Comparison of ENCODE assay signal across 10 mouse cellular contexts in genomic region chr6:71950592-71950991, GRCm38 (mm10). TPM values are rescaled to one million over a fixed set of nuclear protein-coding genes. Genes with fewer than 3 reads are reported as not detected.
DNase-seq lines count a peak whose midpoint lies in the region; ATAC-seq and TF ChIP-seq lines count a peak whose summit lies in the region.
"Had no signal": no experiment of that assay in that cellular context is flagged by ENCODE, and none has a peak within 500 bp of the region (broad histone marks: within the 10 kb centered on the region; RNA-seq: fewer than 3 reads in every experiment).

No protein-coding gene starts in this region.

- no peak overlapping the region for H3K4me3 ChIP-seq in heart, embryonic 10.5 days
- no peak overlapping the region for H3K4me3 ChIP-seq in MEL (ENCODE audit: control insufficient read depth in 1 of 2, insufficient read depth in 1 of 2, low read depth in 2 of 2, low read length in 2 of 2)
- no peak overlapping the region for H3K4me3 ChIP-seq in bone marrow macrophage, adult 2 months (ENCODE audit: insufficient read depth, low read length)
- H3K4me3 ChIP-seq in intestine, postnatal 0 days (ENCODE audit: low read depth, low read length), result no peak overlapping the region
- no peak overlapping the region for H3K4me3 ChIP-seq in midbrain, embryonic 14.5 days (replicated peaks; ENCODE audit: low read depth, low read length)
- H3K4me3 ChIP-seq: heart, embryonic 15.5 days; lung, embryonic 15.5 days had no signal

- no peak overlapping the region for H3K9ac ChIP-seq in MEL (ENCODE audit: control insufficient read depth, low read depth, low read length, poor library complexity, severe bottlenecking)
- H3K9ac ChIP-seq in intestine, postnatal 0 days (ENCODE audit: low read depth, low read length), result no peak overlapping the region
- no peak overlapping the region for H3K9ac ChIP-seq in midbrain, embryonic 14.5 days (replicated peaks; ENCODE audit: low read length)
- H3K9ac ChIP-seq: heart, embryonic 15.5 days; lung, embryonic 15.5 days had no signal

- H3K27me3 ChIP-seq in heart, embryonic 10.5 days (ENCODE audit: insufficient read depth, poor library complexity, severe bottlenecking), result no peaks in the 10 kb centered on the region
- no peaks in the 10 kb centered on the region for H3K27me3 ChIP-seq in MEL (ENCODE audit: control insufficient read depth in 1 of 2, insufficient read depth in 2 of 2, low read length in 2 of 2)
- H3K27me3 ChIP-seq in intestine, postnatal 0 days (replicated peaks; ENCODE audit: control insufficient read depth, insufficient read depth, low read length), result no peaks in the 10 kb centered on the region
- H3K27me3 ChIP-seq in midbrain, embryonic 14.5 days (ENCODE audit: control insufficient read depth, insufficient read depth, low read length), result no peaks in the 10 kb centered on the region
- H3K27me3 ChIP-seq: heart, embryonic 15.5 days; lung, embryonic 15.5 days had no signal

- H3K4me2 ChIP-seq in intestine, postnatal 0 days (replicated peaks; ENCODE audit: low read depth), result no peak overlapping the region
- no peak overlapping the region for H3K4me2 ChIP-seq in midbrain, embryonic 14.5 days (ENCODE audit: low read length)
- H3K4me2 ChIP-seq: heart, embryonic 15.5 days; lung, embryonic 15.5 days had no signal

- no peak for TF ChIP-seq EP300 in MEL (IDR thresholded peaks at IDR 0.05; ENCODE audit: low read depth in 1 of 2, low read length in 2 of 2)

- no peak for TF ChIP-seq POLR2A in MEL (IDR thresholded peaks at IDR 0.05; ENCODE audit: control insufficient read depth in 1 of 2, insufficient read depth in 1 of 2, low read depth in 1 of 2, low read length in 2 of 2, poor library complexity in 1 of 2)
- TF ChIP-seq POLR2A in bone marrow macrophage, adult 2 months (IDR thresholded peaks at IDR 0.05; ENCODE audit: borderline replicate concordance, low read depth, low read length), result no peak

- TF ChIP-seq RAD21 in MEL (IDR thresholded peaks at IDR 0.05; ENCODE audit: low read depth, low read length), result no peak

- no peaks in the 10 kb centered on the region for H3K79me2 ChIP-seq in MEL (ENCODE audit: control insufficient read depth, insufficient read depth, low read length, poor library complexity)

- H3K4me1 ChIP-seq in heart, embryonic 10.5 days, result no peaks in the 10 kb centered on the region
- no peaks in the 10 kb centered on the region for H3K4me1 ChIP-seq in MEL (ENCODE audit: control insufficient read depth in 1 of 2, insufficient read depth in 2 of 2, low read length in 2 of 2)
- peaks cover 42% of the 10 kb centered on the region for H3K4me1 ChIP-seq in bone marrow macrophage, adult 2 months (ENCODE audit: control insufficient read depth, insufficient read depth, low read length)
- no peaks in the 10 kb centered on the region for H3K4me1 ChIP-seq in intestine, postnatal 0 days (replicated peaks; ENCODE audit: control insufficient read depth, insufficient read depth, low read length)
- no peaks in the 10 kb centered on the region for H3K4me1 ChIP-seq in midbrain, embryonic 14.5 days (ENCODE audit: control insufficient read depth, insufficient read depth, low read length)
- H3K4me1 ChIP-seq: lung, embryonic 15.5 days had no signal

- ATAC-seq in intestine, postnatal 0 days, result no peak
- ATAC-seq in midbrain, embryonic 14.5 days (ENCODE audit: low FRiP score, low TSS enrichment), result no peak

- no peak for TF ChIP-seq CTCF in MEL (IDR thresholded peaks at IDR 0.05 in 2 of 3, conservative IDR thresholded peaks at IDR 0.05 in 1 of 3; ENCODE audit: control insufficient read depth in 1 of 3, insufficient read depth in 1 of 3, low read depth in 2 of 3, low read length in 3 of 3, poor library complexity in 1 of 3, severe bottlenecking in 1 of 3)
- TF ChIP-seq CTCF in bone marrow macrophage, adult 2 months (IDR thresholded peaks at IDR 0.05; ENCODE audit: low read depth, low read length), result no peak
- TF ChIP-seq CTCF in intestine, postnatal 0 days (IDR thresholded peaks at IDR 0.05; ENCODE audit: low read depth), result no peak

- H3K9me3 ChIP-seq in heart, embryonic 10.5 days, result no peaks in the 10 kb centered on the region
- no peaks in the 10 kb centered on the region for H3K9me3 ChIP-seq in MEL (replicated peaks; ENCODE audit: insufficient read depth, low read length)
- H3K9me3 ChIP-seq in intestine, postnatal 0 days (ENCODE audit: control insufficient read depth), result no peaks in the 10 kb centered on the region
- H3K9me3 ChIP-seq in midbrain, embryonic 14.5 days (ENCODE audit: control insufficient read depth, low read length), result no peaks in the 10 kb centered on the region
- H3K9me3 ChIP-seq: heart, embryonic 15.5 days; lung, embryonic 15.5 days had no signal

- DNase-seq in heart, adult 11 months, result peak; percentile 97
- DNase-seq in heart, embryonic 10.5 days (ENCODE audit: low spot score), result no peak
- DNase-seq in MEL (ENCODE audit: low read depth, low spot score), result peak; percentile 56
- peak; percentile 52 to 72 for DNase-seq in kidney, postnatal 4 days
- DNase-seq in layer of hippocampus, postnatal 10 days (ENCODE audit: low spot score in 2 of 2), result no peak
- no peak for DNase-seq in midbrain, embryonic 14.5 days

- H3K36me3 ChIP-seq in heart, embryonic 10.5 days, result peaks cover 88% of the 10 kb centered on the region
- H3K36me3 ChIP-seq in MEL (ENCODE audit: control insufficient read depth in 1 of 2, insufficient read depth in 2 of 2, low read length in 2 of 2), result peaks cover 0 to 12% of the 10 kb centered on the region in 2 experiments; a peak in 2 of 4 replicates
- H3K36me3 ChIP-seq in intestine, postnatal 0 days (ENCODE audit: control insufficient read depth, insufficient read depth), result peaks cover 41% of the 10 kb centered on the region
- H3K36me3 ChIP-seq in midbrain, embryonic 14.5 days (ENCODE audit: control insufficient read depth, insufficient read depth, low read length), result peaks cover 67% of the 10 kb centered on the region

- 80% methylated on average over 3 of the region's 3 CpGs for WGBS in heart, embryonic 10.5 days
- WGBS in intestine, postnatal 0 days, result 70% methylated on average over 3 of the region's 3 CpGs
- WGBS in midbrain, embryonic 14.5 days, result 94% methylated on average over 3 of the region's 3 CpGs

- no peak overlapping the region for H3K27ac ChIP-seq in heart, embryonic 10.5 days
- H3K27ac ChIP-seq in MEL (ENCODE audit: control insufficient read depth, low read depth, low read length), result no peak overlapping the region
- peak overlapping the region; percentile 86 for H3K27ac ChIP-seq in bone marrow macrophage, adult 2 months (ENCODE audit: insufficient read depth, low read depth, low read length)
- H3K27ac ChIP-seq in intestine, postnatal 0 days (ENCODE audit: low read depth, low read length), result no peak overlapping the region
- H3K27ac ChIP-seq in midbrain, embryonic 14.5 days (replicated peaks; ENCODE audit: low read depth, low read length), result no peak overlapping the region
- H3K27ac ChIP-seq: heart, embryonic 15.5 days; lung, embryonic 15.5 days had no signal

TF ChIP-seq in MEL, 35 proteins besides CTCF, POLR2A, EP300 and RAD21:
- TF ChIP-seq ZNF384 (IDR thresholded peaks at IDR 0.05; ENCODE audit: low read depth, low read length), result no peak
- TF ChIP-seq USF1 (IDR thresholded peaks at IDR 0.05; ENCODE audit: low read depth, low read length), result peak; percentile 70; the same call in 1 of the 2 replicates
- TF ChIP-seq CHD2 (IDR thresholded peaks at IDR 0.05; ENCODE audit: low read length), result no peak
- TF ChIP-seq HCFC1 (IDR thresholded peaks at IDR 0.05; ENCODE audit: low read depth, low read length), result no peak
- no peak for TF ChIP-seq POLR2AphosphoS2 (IDR thresholded peaks at IDR 0.05; ENCODE audit: low read length)
- TF ChIP-seq UBTF (IDR thresholded peaks at IDR 0.05; ENCODE audit: borderline replicate concordance, insufficient read depth, low read depth, low read length), result no peak
- no peak for TF ChIP-seq NRF1 (IDR thresholded peaks at IDR 0.05; ENCODE audit: insufficient read depth, low read depth, low read length, poor library complexity, severe bottlenecking)
- TF ChIP-seq MAX (IDR thresholded peaks at IDR 0.05; ENCODE audit: low read length), result no peak
- TF ChIP-seq TBP (IDR thresholded peaks at IDR 0.05; ENCODE audit: low read depth, low read length), result no peak
- TF ChIP-seq BHLHE40 (IDR thresholded peaks at IDR 0.05; ENCODE audit: borderline replicate concordance, low read depth, low read length), result no peak
- no peak for TF ChIP-seq SMC3 (IDR thresholded peaks at IDR 0.05; ENCODE audit: low read depth, low read length)
- peak; percentile 29; the same call in 1 of the 2 replicates for TF ChIP-seq RCOR1 (IDR thresholded peaks at IDR 0.05; ENCODE audit: low read depth, low read length)

RNA-seq across cellular contexts. Expression of gene Polr1a, which starts 41.7 kb away (rescaled TPM):
- 37.8 and 40.0 TPM in 2 replicates for polyA plus RNA-seq in heart, embryonic 10.5 days (2016; fragmentation: Nextera tagmentation; extraction: Ambion mirVana)
- total RNA-seq in MEL (2012; rRNA removed), result 66.8 and 68.4 TPM in 2 replicates
- polyA plus RNA-seq in MEL (2012; ENCODE audit: insufficient read depth in 1 of 2, insufficient read length in 2 of 2, low read depth in 1 of 2, low replicate concordance in 2 of 2, missing spikeins in 1 of 2), result 100 to 1,000 TPM; 105 to 211 TPM
- 6.2 and 7.9 TPM in 2 replicates for polyA plus RNA-seq in bone marrow macrophage, adult 2 months (2012; ENCODE audit: insufficient read depth, insufficient read length, missing spikeins)
- total RNA-seq in layer of hippocampus, postnatal 10 days (2021), result 10 to 100 TPM; 35.2 to 36.2 TPM
- polyA plus RNA-seq in intestine, postnatal 0 days (2015; fragmentation: Nextera tagmentation; extraction: Ambion mirVana), result 4.9 and 5.0 TPM in 2 replicates
- 11.7 and 17.4 TPM in 2 replicates for polyA plus RNA-seq in midbrain, embryonic 14.5 days (2014; fragmentation: Nextera tagmentation; extraction: Ambion mirVana)

RNA-seq across cellular contexts. Expression of gene Ptcd3, which starts 42.0 kb away (rescaled TPM):
- polyA plus RNA-seq in heart, embryonic 10.5 days (2016; fragmentation: Nextera tagmentation; extraction: Ambion mirVana), result 140 and 141 TPM in 2 replicates
- total RNA-seq in MEL (2012; rRNA removed), result 89.6 and 93.5 TPM in 2 replicates
- 100 to 1,000 TPM in 1 of 2 experiments, 10 to 100 TPM in 1; 94.3 to 156 TPM for polyA plus RNA-seq in MEL (2012; ENCODE audit: insufficient read depth in 1 of 2, insufficient read length in 2 of 2, low read depth in 1 of 2, low replicate concordance in 2 of 2, missing spikeins in 1 of 2)
- polyA plus RNA-seq in bone marrow macrophage, adult 2 months (2012; ENCODE audit: insufficient read depth, insufficient read length, missing spikeins), result 29.0 and 30.2 TPM in 2 replicates
- 10 to 100 TPM; 68.8 to 73.8 TPM for total RNA-seq in layer of hippocampus, postnatal 10 days (2021)
- polyA plus RNA-seq in intestine, postnatal 0 days (2015; fragmentation: Nextera tagmentation; extraction: Ambion mirVana), result 23.4 and 23.9 TPM in 2 replicates
- polyA plus RNA-seq in midbrain, embryonic 14.5 days (2014; fragmentation: Nextera tagmentation; extraction: Ambion mirVana), result 72.3 and 99.8 TPM in 2 replicates

Comparison
In these comparisons a context has a peak if more than half of its experiments do, and no peak if none do; other contexts are left out.
1. DNase-seq: peak in heart, adult 11 months (single experiment), MEL (single experiment) and kidney, postnatal 4 days (2 of 2); none in heart, embryonic 10.5 days (single experiment), layer of hippocampus, postnatal 10 days (0 of 2) and midbrain, embryonic 14.5 days (single experiment).